Mouse (Mus musculus) heart, postnatal 0 days (tissue): Measurements from ENCODE around the gene Olfr658.

Experiments
- CTCF ChIP-seq: IDR thresholded peaks from 2 replicates; pipeline ENCODE4 v1.5.1; 2016; ENCODE audit warnings: antibody characterized with exemption, control low read depth, low read depth
- EP300 ChIP-seq: IDR thresholded peaks from 2 replicates; pipeline ENCODE4 v1.6.1; 2016; ENCODE audit warnings: antibody characterized with exemption, low read depth

- TF ChIP-seq EP300, result no peak
- no peak for TF ChIP-seq CTCF
Measured at GRCm38 (mm10) chr7:104686201-104686600, 39.1 kb upstream of the Olfr658 start, which contains the start of gene Olfr661.
